Comparison of ENCODE assay signal across 8 mouse cellular contexts in the genomic region with DNA sequence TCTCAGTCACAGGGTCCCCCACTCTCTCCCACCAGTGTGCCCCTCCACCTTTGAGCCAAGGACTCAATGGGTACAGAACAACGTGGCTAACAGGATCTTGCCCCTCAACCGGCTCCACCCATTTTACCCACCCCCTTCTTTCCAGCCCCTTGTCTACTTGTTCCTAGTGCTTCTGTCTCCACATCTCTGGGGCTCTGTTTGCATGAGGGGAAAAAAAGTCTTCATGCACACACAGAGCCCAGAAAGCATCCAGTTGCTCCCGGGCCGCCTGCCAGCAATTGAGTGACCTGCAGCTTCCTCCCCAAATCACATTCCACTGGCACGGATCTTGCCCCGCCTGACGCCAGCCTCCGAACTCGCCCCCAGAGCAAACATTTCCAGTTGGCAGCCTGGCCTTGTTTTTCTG. TPM values are rescaled to one million over a fixed set of nuclear protein-coding genes. Genes with fewer than 3 reads are reported as not detected.
DNase-seq lines count a peak whose midpoint lies in the region; ATAC-seq lines count a peak whose summit lies in the region.

No protein-coding gene starts in this region.

- H3K4me3 ChIP-seq in embryonic facial prominence, embryonic 15.5 days (replicated peaks), result no peak overlapping the region
- no peak overlapping the region for H3K4me3 ChIP-seq in heart, embryonic 10.5 days
- no peak overlapping the region for H3K4me3 ChIP-seq in kidney, embryonic 16.5 days (ENCODE audit: low read length)
- no peak overlapping the region for H3K4me3 ChIP-seq in limb, embryonic 10.5 days
- no peak overlapping the region for H3K4me3 ChIP-seq in neural tube, embryonic 13.5 days

- H3K4me1 ChIP-seq in embryonic facial prominence, embryonic 15.5 days, result peaks cover 65% of the 10 kb centered on the region
- peaks cover 53% of the 10 kb centered on the region for H3K4me1 ChIP-seq in heart, embryonic 10.5 days
- H3K4me1 ChIP-seq in kidney, embryonic 16.5 days (ENCODE audit: insufficient read depth, low read length), result peaks cover 37% of the 10 kb centered on the region
- peaks cover 45% of the 10 kb centered on the region for H3K4me1 ChIP-seq in limb, embryonic 10.5 days
- peaks cover 21% of the 10 kb centered on the region for H3K4me1 ChIP-seq in neural tube, embryonic 13.5 days (replicated peaks)

- ATAC-seq in embryonic facial prominence, embryonic 15.5 days (ENCODE audit: insufficient number of reproducible peaks, low FRiP score, low TSS enrichment, low read depth), result peak; percentile 83
- peak; percentile 64 for ATAC-seq in kidney, embryonic 16.5 days (ENCODE audit: low FRiP score, low TSS enrichment)
- ATAC-seq in neural tube, embryonic 13.5 days (ENCODE audit: low read depth), result peak; percentile 76
- ATAC-seq in activated CD4-positive, CD25-positive, alpha-beta regulatory T cell, adult 4 months, result no peak

- H3K9me3 ChIP-seq in embryonic facial prominence, embryonic 15.5 days (replicated peaks), result no peaks in the 10 kb centered on the region
- H3K9me3 ChIP-seq in heart, embryonic 10.5 days, result no peaks in the 10 kb centered on the region
- H3K9me3 ChIP-seq in kidney, embryonic 16.5 days (ENCODE audit: low read length), result no peaks in the 10 kb centered on the region
- no peaks in the 10 kb centered on the region for H3K9me3 ChIP-seq in limb, embryonic 10.5 days (replicated peaks)
- H3K9me3 ChIP-seq in neural tube, embryonic 13.5 days, result no peaks in the 10 kb centered on the region

- 0 out of 2 replicates have a peak, but pooled peaks cover 7% of the 10 kb centered on the region for H3K27me3 ChIP-seq in embryonic facial prominence, embryonic 15.5 days
- H3K27me3 ChIP-seq in heart, embryonic 10.5 days (ENCODE audit: insufficient read depth, poor library complexity, severe bottlenecking), result peaks cover 15% of the 10 kb centered on the region; the same call in 1 of the 2 replicates
- peaks cover 6% of the 10 kb centered on the region; the same call in 1 of the 2 replicates for H3K27me3 ChIP-seq in kidney, embryonic 16.5 days (ENCODE audit: insufficient read depth, low read length)
- peaks cover 34% of the 10 kb centered on the region for H3K27me3 ChIP-seq in limb, embryonic 10.5 days (ENCODE audit: low read depth, poor library complexity, severe bottlenecking)
- H3K27me3 ChIP-seq in neural tube, embryonic 13.5 days, result peaks cover 34% of the 10 kb centered on the region

- H3K4me2 ChIP-seq in embryonic facial prominence, embryonic 15.5 days (replicated peaks), result peak overlapping the region; percentile 15; the same call in 1 of the 2 replicates
- H3K4me2 ChIP-seq in kidney, embryonic 16.5 days (replicated peaks; ENCODE audit: low read depth, low read length), result no peak overlapping the region; the same call in 1 of the 2 replicates
- H3K4me2 ChIP-seq in neural tube, embryonic 13.5 days, result no peak overlapping the region

- H3K9ac ChIP-seq in embryonic facial prominence, embryonic 15.5 days, result no peak overlapping the region
- 0 out of 2 replicates have a peak overlapping the region, but pooled peaks have one; percentile 9 for H3K9ac ChIP-seq in kidney, embryonic 16.5 days (replicated peaks; ENCODE audit: low read length)
- no peak overlapping the region for H3K9ac ChIP-seq in neural tube, embryonic 13.5 days

- H3K36me3 ChIP-seq in embryonic facial prominence, embryonic 15.5 days, result no peaks in the 10 kb centered on the region
- no peaks in the 10 kb centered on the region for H3K36me3 ChIP-seq in heart, embryonic 10.5 days
- no peaks in the 10 kb centered on the region for H3K36me3 ChIP-seq in kidney, embryonic 16.5 days (ENCODE audit: insufficient read depth, low read length)
- H3K36me3 ChIP-seq in limb, embryonic 10.5 days, result no peaks in the 10 kb centered on the region
- no peaks in the 10 kb centered on the region for H3K36me3 ChIP-seq in neural tube, embryonic 13.5 days

- peak; percentile 73 for DNase-seq in brain, adult 2 months (ENCODE audit: low read depth, low spot score)
- peak; percentile 86 for DNase-seq in heart, embryonic 10.5 days (ENCODE audit: low spot score)
- DNase-seq in limb, embryonic 10.5 days (ENCODE audit: low spot score), result no peak
- peak; percentile 88 to 94 for DNase-seq in urinary bladder, postnatal 36 days (ENCODE audit: low spot score in 2 of 2)

- 4% methylated on average over 9 of the region's 9 CpGs for WGBS in embryonic facial prominence, embryonic 15.5 days
- 24% methylated on average over 9 of the region's 9 CpGs for WGBS in heart, embryonic 10.5 days
- WGBS in kidney, embryonic 16.5 days, result 12% methylated on average over 9 of the region's 9 CpGs
- WGBS in limb, embryonic 10.5 days, result 41% methylated on average over 9 of the region's 9 CpGs
- 32% methylated on average over 9 of the region's 9 CpGs for WGBS in neural tube, embryonic 13.5 days

- H3K27ac ChIP-seq in embryonic facial prominence, embryonic 15.5 days (replicated peaks), result peak overlapping the region; percentile 89
- H3K27ac ChIP-seq in heart, embryonic 10.5 days, result peak overlapping the region; percentile 83
- H3K27ac ChIP-seq in kidney, embryonic 16.5 days (ENCODE audit: low read length), result peak overlapping the region; percentile 73
- peak overlapping the region; percentile 46 for H3K27ac ChIP-seq in limb, embryonic 10.5 days
- H3K27ac ChIP-seq in neural tube, embryonic 13.5 days (replicated peaks), result peak overlapping the region; percentile 82

RNA-seq across cellular contexts. Expression of a gene that starts 8.8 kb away (rescaled TPM):
- 18.0 and 18.4 TPM in 2 replicates for polyA plus RNA-seq in embryonic facial prominence, embryonic 15.5 days (2015; fragmentation: Nextera tagmentation; extraction: Ambion mirVana)
- polyA plus RNA-seq in heart, embryonic 10.5 days (2016; fragmentation: Nextera tagmentation; extraction: Ambion mirVana), result 10.9 and 15.7 TPM in 2 replicates
- polyA plus RNA-seq in kidney, embryonic 16.5 days (2015; fragmentation: Nextera tagmentation; extraction: Ambion mirVana), result 24.2 and 25.3 TPM in 2 replicates
- polyA plus RNA-seq in limb, embryonic 10.5 days (2016; fragmentation: Nextera tagmentation; extraction: Ambion mirVana), result 24.9 and 28.0 TPM in 2 replicates
- 3.9 and 4.7 TPM in 2 replicates for polyA plus RNA-seq in neural tube, embryonic 13.5 days (2015; fragmentation: Nextera tagmentation; extraction: Ambion mirVana)
- not detected for polyA plus RNA-seq in activated CD4-positive, CD25-positive, alpha-beta regulatory T cell, adult 4 months (2017; shearing (Covaris generic))
